Mouse (Mus musculus) stomach, embryonic 14.5 days (tissue): Measurements from ENCODE around the gene Fstl1. TPM values are rescaled to one million over a fixed set of nuclear protein-coding genes. Genes with fewer than 3 reads are reported as not detected.

Experiments used
- ATAC-seq: fragments of 200-750 bp; cut with Nextera tagmentation; 2 replicates; pipeline ENCODE4 v1.8.0; 2017; ENCODE audit warnings: low read depth, moderate TSS enrichment; ENCODE audit not compliant: insufficient number of reproducible peaks, insufficient read depth, low FRiP score
- H3K27ac ChIP-seq: fragments of 300-500 bp; sonication (generic); 2 replicates; pipeline ENCODE4 v1.5.1; 2014; ENCODE audit warnings: mild to moderate bottlenecking, low read length, moderate library complexity, mixed read lengths
- H3K27me3 ChIP-seq: fragments of 300-500 bp; sonication (generic); 2 replicates; pipeline ENCODE4 v1.6.1; 2014; ENCODE audit warnings: low read length, control low read depth, mixed read lengths; ENCODE audit not compliant: control insufficient read depth, insufficient read depth
- H3K36me3 ChIP-seq: fragments of 300-500 bp; sonication (generic); 2 replicates; pipeline ENCODE4 v1.6.1; 2014; ENCODE audit warnings: mild to moderate bottlenecking, control low read depth, low read length, moderate library complexity, mixed read lengths; ENCODE audit not compliant: control insufficient read depth, insufficient read depth
- H3K4me1 ChIP-seq: fragments of 300-500 bp; sonication (generic); 2 replicates; pipeline ENCODE4 v1.6.1; 2014; ENCODE audit warnings: low read length, control low read depth, mixed read lengths; ENCODE audit not compliant: control insufficient read depth, insufficient read depth
- H3K4me2 ChIP-seq: fragments of 300-500 bp; sonication (generic); replicated peaks from 2 replicates; pipeline ENCODE4 v1.6.1; 2014; ENCODE audit warnings: low read depth, low read length, control low read depth
- H3K4me3 ChIP-seq: fragments of 300-500 bp; sonication (generic); 2 replicates; pipeline ENCODE4 v1.5.1; 2014; ENCODE audit warnings: low read depth, low read length, control low read depth
- H3K9ac ChIP-seq: fragments of 300-500 bp; sonication (generic); replicated peaks from 2 replicates; pipeline ENCODE4 v1.6.1; 2014; ENCODE audit warnings: low read depth, mild to moderate bottlenecking, control low read depth, low read length, moderate library complexity, mixed read lengths
- H3K9me3 ChIP-seq: fragments of 300-500 bp; sonication (generic); 2 replicates; pipeline ENCODE4 v1.6.1; 2016; ENCODE audit warnings: low read depth, low read length, control low read depth; ENCODE audit not compliant: control insufficient read depth
- WGBS: fragments of 180-500 bp; shearing (Covaris S2); extraction: QIAGEN DNeasy Blood & Tissue Kit; methylation state at CpG from one replicate; pipeline ENCODE4 v1.1.7; 2014; 5-methylcytosine and 5-hydroxymethylcytosine counted together
- polyA plus RNA-seq: library from polyadenylated mRNA; unstranded; fragments of >200 nt; fragmentation: Nextera tagmentation; extraction: Ambion mirVana; gene quantifications from 2 replicates; pipeline ENCODE4 v1.2.1, GENCODE M21; 2014

Gene Fstl1
- 519 and 542 TPM in 2 replicates for polyA plus RNA-seq

GRCm38 (mm10) chr16:37776860-37777651 is at the start of gene Fstl1:
TSS of gene Fstl1 (plus strand) at chr16:37776873.
- H3K9me3 ChIP-seq, result no peaks in the 10 kb centered on the region
- ATAC-seq, result peak; percentile 86
- peak within 1 kb of the TSS; percentile 93 for H3K9ac ChIP-seq
- peak within 1 kb of the TSS; percentile 93 for H3K27ac ChIP-seq
- peak within 1 kb of the TSS; percentile 92 for H3K4me3 ChIP-seq
- peak within 1 kb of the TSS; percentile 37 for H3K4me2 ChIP-seq
- H3K4me1 ChIP-seq, result peaks cover 16% of the 10 kb centered on the region
- no peaks in the 10 kb centered on the region for H3K36me3 ChIP-seq
- H3K27me3 ChIP-seq, result no peaks in the 10 kb centered on the region
- WGBS, result under 1% methylated on average over 51 of the region's 52 CpGs

- Histone ChIP-seq H3K9me3 (no peaks in the 10 kb centered on the region), H3K4me3 (no peak overlapping the region), H3K27ac (no peak overlapping the region), H3K27me3 (no peaks in the 10 kb centered on the region), H3K9ac (no peak overlapping the region), H3K4me2 (no peak overlapping the region), H3K4me1 (peaks cover 5% of the 10 kb centered on the region), H3K36me3 (no peaks in the 10 kb centered on the region)
- ATAC-seq, result no peak
- 56% methylated on average over 1 of the region's 1 CpGs for WGBS
Observed at GRCm38 (mm10) chr16:37728674-37729073, 48.0 kb upstream of the Fstl1 start.

- Histone ChIP-seq H3K9me3 (no peaks in the 10 kb centered on the region), H3K27ac (no peak overlapping the region), H3K4me2 (no peak overlapping the region), H3K36me3 (no peaks in the 10 kb centered on the region), H3K4me3 (no peak overlapping the region), H3K4me1 (peaks cover 5% of the 10 kb centered on the region), H3K9ac (no peak overlapping the region), H3K27me3 (no peaks in the 10 kb centered on the region)
- ATAC-seq, result no peak
- WGBS, result 50% methylated on average over 9 of the region's 9 CpGs
Observed at GRCm38 (mm10) chr16:37729381-37730150, 47.1 kb upstream of the Fstl1 start.

GRCm38 (mm10) chr16:37730293-37730835 is 46.3 kb upstream of the Fstl1 start:
- H3K9me3 ChIP-seq, result no peaks in the 10 kb centered on the region
- H3K36me3 ChIP-seq, result no peaks in the 10 kb centered on the region
- no peak overlapping the region for H3K4me2 ChIP-seq
- H3K4me1 ChIP-seq, result peaks cover 5% of the 10 kb centered on the region
- H3K9ac ChIP-seq, result no peak overlapping the region
- H3K27ac ChIP-seq, result no peak overlapping the region
- no peak for ATAC-seq
- H3K27me3 ChIP-seq, result no peaks in the 10 kb centered on the region
- H3K4me3 ChIP-seq, result no peak overlapping the region
- WGBS, result 82% methylated on average over 8 of the region's 8 CpGs

DNA sequence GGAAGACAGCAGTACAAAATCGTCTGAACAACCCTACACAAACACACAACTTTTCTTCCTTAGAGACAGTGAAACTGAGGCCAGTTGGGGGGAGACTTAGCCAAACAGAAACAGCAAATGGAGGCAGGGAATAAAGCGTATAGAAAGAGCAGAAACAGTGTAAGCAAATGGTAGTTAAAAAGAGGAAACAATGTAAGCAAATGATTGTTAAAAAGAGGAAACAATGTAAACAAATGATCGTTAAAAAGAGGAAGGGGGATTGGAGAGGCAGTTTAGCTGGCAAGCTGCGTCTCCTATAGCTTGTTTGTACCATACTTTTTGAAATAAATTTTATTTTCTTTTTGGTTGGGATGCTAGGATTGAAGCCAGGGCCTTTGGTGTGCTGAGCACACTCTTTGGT is 45.2 kb upstream of the Fstl1 start:
- H3K9ac ChIP-seq, result no peak overlapping the region
- 29% methylated on average over 4 of the region's 4 CpGs for WGBS

DNA sequence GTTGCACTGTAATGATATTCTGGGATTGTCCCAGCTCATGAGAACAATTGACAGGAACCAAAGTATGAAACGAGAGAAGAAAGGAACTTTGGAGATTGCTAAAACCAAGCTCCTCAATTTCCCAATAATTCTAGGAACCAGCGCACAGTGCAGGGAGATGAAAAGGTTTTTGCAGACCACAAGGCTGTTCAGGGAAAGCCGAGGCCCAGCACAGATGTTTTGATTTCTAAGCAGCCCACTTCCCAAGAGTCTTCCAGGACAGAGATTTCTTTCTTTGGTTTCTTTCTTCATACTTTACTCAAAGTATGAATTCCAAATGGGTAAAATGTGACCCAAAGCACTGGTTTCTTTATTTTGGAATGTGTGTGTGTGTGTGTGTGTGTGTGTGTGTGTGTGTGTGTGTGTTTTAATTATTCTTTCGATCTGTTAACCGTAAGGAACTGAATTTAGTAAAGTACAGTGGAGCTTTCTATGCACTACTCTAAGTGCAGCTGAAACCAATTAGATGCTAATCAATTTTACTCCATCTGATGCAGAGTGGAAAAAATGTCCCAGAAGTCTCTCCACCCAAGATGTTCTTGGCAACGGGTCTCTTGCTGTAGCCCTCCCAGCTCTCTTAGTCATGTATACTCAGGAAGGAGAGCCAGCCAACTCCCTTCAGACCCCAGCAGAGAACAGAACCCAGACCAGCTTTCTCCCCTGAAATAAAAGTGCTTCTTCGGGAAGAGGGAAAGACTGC is 44.5 kb upstream of the Fstl1 start:
- peak; percentile 69; the same call in 1 of the 2 replicates for ATAC-seq
- Histone ChIP-seq H3K4me3 (no peak overlapping the region), H3K36me3 (no peaks in the 10 kb centered on the region), H3K4me1 (peaks cover 5% of the 10 kb centered on the region), H3K27me3 (no peaks in the 10 kb centered on the region), H3K9ac (no peak overlapping the region), H3K9me3 (no peaks in the 10 kb centered on the region), H3K27ac (peak overlapping the region; percentile 61), H3K4me2 (no peak overlapping the region)
- WGBS, result 52% methylated on average over 7 of the region's 7 CpGs

More for the DNA sequence above, 45.2 kb upstream of the Fstl1 start:
- Histone ChIP-seq H3K4me1 (peaks cover 5% of the 10 kb centered on the region), H3K27ac (peak overlapping the region; percentile 61; the same call in 1 of the 2 replicates), H3K27me3 (no peaks in the 10 kb centered on the region), H3K4me3 (no peak overlapping the region), H3K9me3 (no peaks in the 10 kb centered on the region), H3K36me3 (no peaks in the 10 kb centered on the region), H3K4me2 (no peak overlapping the region)
- no peak for ATAC-seq

GRCm38 (mm10) chr16:37740076-37740475 is 36.6 kb upstream of the Fstl1 start:
- WGBS, result 86% methylated on average over 2 of the region's 2 CpGs
- no peak overlapping the region for H3K9ac ChIP-seq
- H3K4me2 ChIP-seq, result no peak overlapping the region
- no peaks in the 10 kb centered on the region for H3K36me3 ChIP-seq
- ATAC-seq, result no peak
- H3K27me3 ChIP-seq, result no peaks in the 10 kb centered on the region
- no peaks in the 10 kb centered on the region for H3K9me3 ChIP-seq
- H3K4me3 ChIP-seq, result no peak overlapping the region
- H3K27ac ChIP-seq, result no peak overlapping the region
- no peaks in the 10 kb centered on the region for H3K4me1 ChIP-seq

- H3K9ac ChIP-seq, result no peak overlapping the region
- H3K9me3 ChIP-seq, result no peaks in the 10 kb centered on the region
- no peaks in the 10 kb centered on the region for H3K4me1 ChIP-seq
- H3K4me2 ChIP-seq, result no peak overlapping the region
- no peak overlapping the region for H3K27ac ChIP-seq
- ATAC-seq, result no peak
- H3K4me3 ChIP-seq, result no peak overlapping the region
- no peaks in the 10 kb centered on the region for H3K27me3 ChIP-seq
- 32% methylated on average over 4 of the region's 4 CpGs for WGBS
- no peaks in the 10 kb centered on the region for H3K36me3 ChIP-seq
Observed at GRCm38 (mm10) chr16:37742266-37742665, 34.4 kb upstream of the Fstl1 start.
